Mouse (Mus musculus) CH12F3 (cell line): ENCODE measurements around the gene Chga.

Experiments
- in situ Hi-C: fragments of 300-500 bp; cut with MboI; formaldehyde crosslinking; loops from 2 replicates; pipeline ENCODE4 v1.14.3; 2020; ENCODE audit warnings: low sequenced_read_pairs

Chga gene

GRCm38 (mm10) chr12:102597466-102597865 is 42.7 kb downstream of the Chga start:
- in situ Hi-C loops: no loop called here

- in situ Hi-C loops: no loop called here
Observed at GRCm38 (mm10) chr12:102598535-102598934, 43.8 kb downstream of the Chga start.

- in situ Hi-C loops: no loop called here
Observed at GRCm38 (mm10) chr12:102599801-102600200, 45.0 kb downstream of the Chga start.

GRCm38 (mm10) chr12:102600345-102600744 is 45.6 kb downstream of the Chga start:
- in situ Hi-C loops: no loop called here

GRCm38 (mm10) chr12:102601847-102602246 is 47.1 kb downstream of the Chga start:
- in situ Hi-C loops: no loop called here

- in situ Hi-C loops: no loop called here
Observed at GRCm38 (mm10) chr12:102602255-102603041, 47.7 kb downstream of the Chga start.

GRCm38 (mm10) chr12:102605607-102606006 is 50.8 kb downstream of the Chga start:
- in situ Hi-C loops: no loop called here

GRCm38 (mm10) chr12:102607066-102607465 is 52.3 kb downstream of the Chga start:
- in situ Hi-C loops: no loop called here

GRCm38 (mm10) chr12:102607808-102608517 is 53.2 kb downstream of the Chga start:
- in situ Hi-C loops: no loop called here

- in situ Hi-C loops: no loop called here
Observed at GRCm38 (mm10) chr12:102610927-102611326, 56.2 kb downstream of the Chga start.

- in situ Hi-C loops: no loop called here
Observed at GRCm38 (mm10) chr12:102612431-102612830, 57.7 kb downstream of the Chga start.

- in situ Hi-C loops: no loop called here
Observed at GRCm38 (mm10) chr12:102613411-102613810, 58.6 kb downstream of the Chga start.
